In genomic region chr14:119137512-119137905, GRCm38 (mm10) we compare ENCODE assay signal across 8 mouse cellular contexts. TPM values are rescaled to one million over a fixed set of nuclear protein-coding genes. Genes with fewer than 3 reads are reported as not detected.
DNase-seq lines count a peak whose midpoint lies in the region; ATAC-seq lines count a peak whose summit lies in the region.

No protein-coding gene starts in this region.

- peak; percentile 80 for DNase-seq in Muller cell, postnatal 12 days (ENCODE audit: inconsistent ontology term)
- peak; percentile 86 for DNase-seq in cerebellum, adult 8-10 months
- peak; percentile 73 for DNase-seq in hindbrain, embryonic 14.5 days (ENCODE audit: low spot score)
- DNase-seq in layer of hippocampus, postnatal 25 days (ENCODE audit: extremely low spot score in 1 of 2, low spot score in 1 of 2) = peak; percentile 72 to 79
- DNase-seq in retina, adult 2 months (ENCODE audit: low read depth, low spot score) = peak; percentile 11
- DNase-seq in B cell, adult 2 months = no peak

- peak overlapping the region; percentile 66 for H3K9ac ChIP-seq in hindbrain, embryonic 14.5 days
- H3K9ac ChIP-seq in lung, embryonic 15.5 days = peak overlapping the region; percentile 51

- H3K4me1 ChIP-seq in hindbrain, embryonic 14.5 days (replicated peaks; ENCODE audit: control insufficient read depth, insufficient read depth, low read length) = no peaks in the 10 kb centered on the region; the same call in 1 of the 2 replicates
- peaks cover 16% of the 10 kb centered on the region for H3K4me1 ChIP-seq in lung, embryonic 15.5 days

- no peaks in the 10 kb centered on the region for H3K9me3 ChIP-seq in hindbrain, embryonic 14.5 days (ENCODE audit: control insufficient read depth, low read length)
- no peaks in the 10 kb centered on the region for H3K9me3 ChIP-seq in lung, embryonic 15.5 days

- under 1% methylated on average over 38 of the region's 38 CpGs for WGBS in hindbrain, embryonic 14.5 days
- WGBS in lung, embryonic 15.5 days = under 1% methylated on average over 38 of the region's 38 CpGs

- H3K4me3 ChIP-seq in hindbrain, embryonic 14.5 days (replicated peaks; ENCODE audit: low read length) = peak overlapping the region; percentile 79
- peak overlapping the region; percentile 72 for H3K4me3 ChIP-seq in lung, embryonic 15.5 days

- H3K36me3 ChIP-seq in hindbrain, embryonic 14.5 days (replicated peaks; ENCODE audit: control insufficient read depth, insufficient read depth) = no peaks in the 10 kb centered on the region
- no peaks in the 10 kb centered on the region for H3K36me3 ChIP-seq in lung, embryonic 15.5 days

- H3K27ac ChIP-seq in hindbrain, embryonic 14.5 days = peak overlapping the region; percentile 33; the same call in 1 of the 2 replicates
- H3K27ac ChIP-seq in lung, embryonic 15.5 days = 0 out of 2 replicates have a peak overlapping the region, but pooled peaks have one; percentile 17

- peak overlapping the region; percentile 97 for H3K4me2 ChIP-seq in hindbrain, embryonic 14.5 days (replicated peaks)
- peak overlapping the region; percentile 96 for H3K4me2 ChIP-seq in lung, embryonic 15.5 days

- peak; percentile 94 for ATAC-seq in frontal cortex, adult (ENCODE audit: low TSS enrichment)
- ATAC-seq in hindbrain, embryonic 14.5 days (ENCODE audit: low FRiP score) = peak; percentile 93
- peak; percentile 87 for ATAC-seq in lung, embryonic 15.5 days (ENCODE audit: borderline replicate concordance, extremely low read depth, low FRiP score, low TSS enrichment)

- peaks cover 41% of the 10 kb centered on the region for H3K27me3 ChIP-seq in hindbrain, embryonic 14.5 days (ENCODE audit: control insufficient read depth, insufficient read depth, low read length)
- H3K27me3 ChIP-seq in lung, embryonic 15.5 days = peaks cover 56% of the 10 kb centered on the region

RNA-seq across cellular contexts. Expression of gene Hs6st3, which starts 0.6 kb away (rescaled TPM):
- polyA plus RNA-seq in hindbrain, embryonic 14.5 days (2014; fragmentation: Nextera tagmentation; extraction: Ambion mirVana) = 4.3 and 4.6 TPM in 2 replicates
- total RNA-seq in layer of hippocampus, postnatal 25 days (2021) = 10 to 100 TPM; 58.4 to 76.4 TPM
- polyA plus RNA-seq in lung, embryonic 15.5 days (2015; fragmentation: Nextera tagmentation; extraction: Ambion mirVana) = 1.1 and 1.8 TPM in 2 replicates

RNA-seq across cellular contexts. Expression of gene Uggt2, which starts 38.3 kb away (rescaled TPM):
- polyA plus RNA-seq in hindbrain, embryonic 14.5 days (2014; fragmentation: Nextera tagmentation; extraction: Ambion mirVana) = 22.0 and 23.3 TPM in 2 replicates
- total RNA-seq in layer of hippocampus, postnatal 25 days (2021) = 10 to 100 TPM; 23.4 to 31.9 TPM
- polyA plus RNA-seq in lung, embryonic 15.5 days (2015; fragmentation: Nextera tagmentation; extraction: Ambion mirVana) = 12.6 and 20.3 TPM in 2 replicates

Comparison
In these comparisons a context has a peak if more than half of its experiments do, and no peak if none do; other contexts are left out.
1. DNase-seq: peak in Muller cell, postnatal 12 days (single experiment), cerebellum, adult 8-10 months (single experiment), hindbrain, embryonic 14.5 days (single experiment), layer of hippocampus, postnatal 25 days (2 of 2) and retina, adult 2 months (single experiment); none in B cell, adult 2 months (0 of 2).
2. Peak in every context shown above with its lines, with median percentiles within 50 percentile points of each other: ATAC-seq.